Mouse (Mus musculus) cerebellum, adult 11-12 months (tissue): ENCODE results near the gene Sfta2.

Source experiments
- DNase-seq: peaks from one replicate; pipeline ENCODE4 v3.0.0; 2022

Sfta2 gene

GRCm38 (mm10) chr17:35601249-35601648, at the start of gene Sfta2:
Gene Sfta2 (plus strand): TSS chr17:35601549.
- no peak for DNase-seq

GRCm38 (mm10) chr17:35551881-35552414, 49.4 kb upstream of the Sfta2 start, which contains the start of gene Cdsn:
Gene Cdsn (plus strand): TSS chr17:35552128.
- DNase-seq, result no peak

GRCm38 (mm10) chr17:35554321-35554720, 47.0 kb upstream of the Sfta2 start:
- DNase-seq, result no peak

GRCm38 (mm10) chr17:35554761-35555397, 46.5 kb upstream of the Sfta2 start:
- DNase-seq, result no peak

GRCm38 (mm10) chr17:35556186-35556765, 45.1 kb upstream of the Sfta2 start:
- no peak for DNase-seq

GRCm38 (mm10) chr17:35556812-35557211, 44.5 kb upstream of the Sfta2 start:
- no peak for DNase-seq

GRCm38 (mm10) chr17:35557351-35557750, 44.0 kb upstream of the Sfta2 start:
- no peak for DNase-seq

- no peak for DNase-seq
Observed at GRCm38 (mm10) chr17:35558216-35558615, 43.1 kb upstream of the Sfta2 start.

GRCm38 (mm10) chr17:35567150-35567549, 34.2 kb upstream of the Sfta2 start, which contains the start of gene 2300002M23Rik:
Gene 2300002M23Rik (plus strand): TSS chr17:35567450.
- DNase-seq, result no peak

GRCm38 (mm10) chr17:35567767-35568166, 33.6 kb upstream of the Sfta2 start:
- no peak for DNase-seq

- DNase-seq, result no peak
Observed at GRCm38 (mm10) chr17:35569091-35569944, 32.0 kb upstream of the Sfta2 start.

GRCm38 (mm10) chr17:35570836-35571235, 30.5 kb upstream of the Sfta2 start:
- no peak for DNase-seq

GRCm38 (mm10) chr17:35571477-35571876, 29.9 kb upstream of the Sfta2 start:
- no peak for DNase-seq

- DNase-seq, result peak; percentile 38
Observed at GRCm38 (mm10) chr17:35578211-35578610, 23.1 kb upstream of the Sfta2 start.

- no peak for DNase-seq
Observed at GRCm38 (mm10) chr17:35582900-35583299, 18.4 kb upstream of the Sfta2 start.

GRCm38 (mm10) chr17:35584330-35584937, 16.9 kb upstream of the Sfta2 start:
- peak; percentile 54 for DNase-seq

GRCm38 (mm10) chr17:35587291-35587690, 14.1 kb upstream of the Sfta2 start:
- DNase-seq, result no peak

- DNase-seq, result no peak
Observed at GRCm38 (mm10) chr17:35588387-35588786, 13.0 kb upstream of the Sfta2 start.

GRCm38 (mm10) chr17:35590410-35591218, 10.7 kb upstream of the Sfta2 start:
- DNase-seq, result peak; percentile 26

GRCm38 (mm10) chr17:35591219-35591578, 10.2 kb upstream of the Sfta2 start:
- DNase-seq, result no peak

GRCm38 (mm10) chr17:35591731-35592130, 9.6 kb upstream of the Sfta2 start:
- no peak for DNase-seq

GRCm38 (mm10) chr17:35592131-35592530, 9.2 kb upstream of the Sfta2 start:
- DNase-seq, result no peak
